In genomic region chr8:30269949-30270910, GRCm38 (mm10) we compare ENCODE assay signal across 18 mouse cellular contexts.
DNase-seq lines count a peak whose midpoint lies in the region; ATAC-seq lines count a peak whose summit lies in the region.
"Had no signal": no experiment of that assay in that cellular context is flagged by ENCODE, and none has a peak within 500 bp of the region (broad histone marks: within the 10 kb centered on the region; RNA-seq: fewer than 3 reads in every experiment).

No protein-coding gene starts in this region.

- WGBS in forebrain, embryonic 12.5 days = 73% methylated on average over 6 of the region's 6 CpGs
- 52% methylated on average over 6 of the region's 6 CpGs for WGBS in forebrain, embryonic 15.5 days

- peak; percentile 5 to 14 for DNase-seq in layer of hippocampus, postnatal 10 days (ENCODE audit: low spot score in 2 of 2)
- DNase-seq in layer of hippocampus, adult 11-12 months (ENCODE audit: low spot score) = no peak
- DNase-seq in spleen, postnatal 14 days (ENCODE audit: low spot score in 2 of 2) = no peak
- no peak for DNase-seq in thymus, postnatal 14 days
- DNase-seq: adrenal gland, postnatal 10 days; cerebellum, adult 11-12 months; cerebellum, adult 9-11 months; gastrocnemius, postnatal 36 days; heart, adult 11 months; heart, postnatal 4 days had no signal

- ATAC-seq in forebrain, embryonic 12.5 days (ENCODE audit: low FRiP score) = peak; percentile 76; the same call in 1 of the 2 replicates
- peak; percentile 78 for ATAC-seq in forebrain, embryonic 15.5 days (replicated peaks)
- ATAC-seq: hindbrain, embryonic 16.5 days; inflammation-experienced regulatory T-cells, adult 6 months; intestine, postnatal 0 days had no signal

- no peaks in the 10 kb centered on the region for H3K4me1 ChIP-seq in forebrain, embryonic 12.5 days
- H3K4me1 ChIP-seq in forebrain, embryonic 15.5 days = peaks cover 9% of the 10 kb centered on the region
- H3K4me1 ChIP-seq: embryonic facial prominence, embryonic 12.5 days; heart, embryonic 13.5 days; hindbrain, embryonic 12.5 days had no signal

- no peak overlapping the region for H3K9ac ChIP-seq in forebrain, embryonic 12.5 days
- no peak overlapping the region for H3K9ac ChIP-seq in forebrain, embryonic 15.5 days (replicated peaks)
- H3K9ac ChIP-seq: embryonic facial prominence, embryonic 12.5 days; heart, embryonic 13.5 days; hindbrain, embryonic 12.5 days had no signal

- H3K27ac ChIP-seq in forebrain, embryonic 12.5 days = peak overlapping the region; percentile 43; the same call in 1 of the 2 replicates
- H3K27ac ChIP-seq in forebrain, embryonic 15.5 days (replicated peaks) = peak overlapping the region; percentile 34; the same call in 1 of the 2 replicates
- H3K27ac ChIP-seq: embryonic facial prominence, embryonic 12.5 days; heart, embryonic 13.5 days; hindbrain, embryonic 12.5 days had no signal

- H3K27me3 ChIP-seq in forebrain, embryonic 12.5 days = no peaks in the 10 kb centered on the region
- no peaks in the 10 kb centered on the region for H3K27me3 ChIP-seq in forebrain, embryonic 15.5 days
- H3K27me3 ChIP-seq: embryonic facial prominence, embryonic 12.5 days; heart, embryonic 13.5 days; hindbrain, embryonic 12.5 days had no signal

- no peak overlapping the region for H3K4me3 ChIP-seq in forebrain, embryonic 12.5 days (replicated peaks)
- H3K4me3 ChIP-seq in forebrain, embryonic 15.5 days = no peak overlapping the region
- H3K4me3 ChIP-seq: embryonic facial prominence, embryonic 12.5 days; heart, embryonic 13.5 days; hindbrain, embryonic 12.5 days had no signal

- no peak overlapping the region for H3K4me2 ChIP-seq in forebrain, embryonic 12.5 days
- no peak overlapping the region for H3K4me2 ChIP-seq in forebrain, embryonic 15.5 days (replicated peaks)
- H3K4me2 ChIP-seq: embryonic facial prominence, embryonic 12.5 days; heart, embryonic 13.5 days; hindbrain, embryonic 12.5 days had no signal

- no peaks in the 10 kb centered on the region for H3K9me3 ChIP-seq in forebrain, embryonic 12.5 days
- H3K9me3 ChIP-seq in forebrain, embryonic 15.5 days = no peaks in the 10 kb centered on the region
- H3K9me3 ChIP-seq: embryonic facial prominence, embryonic 12.5 days; heart, embryonic 13.5 days; hindbrain, embryonic 12.5 days had no signal

- H3K36me3 ChIP-seq in forebrain, embryonic 12.5 days (replicated peaks) = no peaks in the 10 kb centered on the region
- no peaks in the 10 kb centered on the region for H3K36me3 ChIP-seq in forebrain, embryonic 15.5 days
- H3K36me3 ChIP-seq: embryonic facial prominence, embryonic 12.5 days; heart, embryonic 13.5 days; hindbrain, embryonic 12.5 days had no signal

Comparison
In these comparisons a context has a peak if more than half of its experiments do, and no peak if none do; other contexts are left out.
1. DNase-seq: peak in layer of hippocampus, postnatal 10 days (2 of 2); none in layer of hippocampus, adult 11-12 months (single experiment), spleen, postnatal 14 days (0 of 2) and thymus, postnatal 14 days (single experiment).